Mouse (Mus musculus) midbrain, embryonic 10.5 days (tissue): ENCODE data around the gene Uba52. TPM values are rescaled to one million over a fixed set of nuclear protein-coding genes. Genes with fewer than 3 reads are reported as not detected.
A peak's percentile ranks its signal among the peaks of the same experiment; 100 is the strongest.

Experiments used
- DNase-seq: peaks from one replicate; pipeline ENCODE4 v3.0.0-alpha.2; 2017; ENCODE audit warnings: low spot score
- H3K27ac ChIP-seq: fragments of 300-500 bp; sonication (generic); replicated peaks from 2 replicates; pipeline ENCODE4 v1.5.1; 2016; ENCODE audit warnings: mild to moderate bottlenecking
- H3K27me3 ChIP-seq: fragments of 300-500 bp; sonication (generic); 2 replicates; pipeline ENCODE4 v1.6.1; 2016; ENCODE audit warnings: low read depth, mild to moderate bottlenecking; ENCODE audit not compliant: poor library complexity, severe bottlenecking
- H3K36me3 ChIP-seq: fragments of 300-500 bp; sonication (generic); 2 replicates; pipeline ENCODE4 v1.6.1; 2016; ENCODE audit warnings: mild to moderate bottlenecking, moderate library complexity
- H3K4me1 ChIP-seq: fragments of 300-500 bp; sonication (generic); 2 replicates; pipeline ENCODE4 v1.6.1; 2016
- H3K4me3 ChIP-seq: fragments of 300-500 bp; sonication (generic); 2 replicates; pipeline ENCODE4 v1.5.1; 2016; ENCODE audit warnings: mild to moderate bottlenecking, moderate library complexity
- H3K9me3 ChIP-seq: fragments of 300-500 bp; sonication (generic); replicated peaks from 2 replicates; pipeline ENCODE4 v1.6.1; 2016; ENCODE audit warnings: mild to moderate bottlenecking
- WGBS: fragments of 180-500 bp; shearing (Covaris S2); methylation state at CpG from one replicate; pipeline ENCODE4 v1.1.7; 2016; 5-methylcytosine and 5-hydroxymethylcytosine counted together
- polyA plus RNA-seq: library from polyadenylated mRNA; unstranded; fragments of >200 nt; fragmentation: Nextera tagmentation; extraction: Ambion mirVana; gene quantifications from 2 replicates; pipeline ENCODE4 v1.2.1, GENCODE M21; 2016

Gene Uba52
- polyA plus RNA-seq, 1 experiment from 2014 or later: 881 TPM

DNA sequence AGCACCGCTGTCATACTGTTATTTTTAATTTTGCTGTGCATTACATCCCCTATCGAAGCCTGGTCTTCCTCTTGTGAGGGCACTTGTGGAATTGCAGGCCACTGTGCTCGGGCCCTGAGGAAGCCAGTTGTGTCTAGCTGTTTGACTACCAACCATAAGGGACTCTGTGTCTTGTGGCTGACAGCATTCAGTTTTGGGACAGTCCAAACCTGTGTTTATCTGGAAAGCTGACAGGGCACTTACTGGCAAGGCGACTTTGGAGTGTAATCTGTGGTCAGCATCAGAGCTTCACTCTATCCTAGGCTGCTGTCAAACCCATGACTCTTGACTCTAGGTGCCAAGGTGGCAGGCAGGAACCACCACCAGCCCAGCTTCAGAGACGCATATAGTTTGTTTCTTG is 30.5 kb upstream of the Uba52 start:
- Histone ChIP-seq H3K4me3 (peak overlapping the region; percentile 88), H3K4me1 (peaks cover 46% of the 10 kb centered on the region)
- WGBS: 88% methylated on average over 5 of the region's 5 CpGs

GRCm38 (mm10) chr8:70540507-70541071 is 30.0 kb upstream of the Uba52 start:
- peak overlapping the region; percentile 88 for H3K4me3 ChIP-seq
- peak overlapping the region; percentile 90; the same call in 1 of the 2 replicates for H3K27ac ChIP-seq
- no peak for DNase-seq
- 66% methylated on average over 7 of the region's 7 CpGs for WGBS
- no peaks in the 10 kb centered on the region for H3K9me3 ChIP-seq
- H3K36me3 ChIP-seq: peaks cover 16% of the 10 kb centered on the region
- no peaks in the 10 kb centered on the region for H3K27me3 ChIP-seq
- peaks cover 46% of the 10 kb centered on the region for H3K4me1 ChIP-seq

More for the DNA sequence above, 30.5 kb upstream of the Uba52 start:
- no peaks in the 10 kb centered on the region for H3K9me3 ChIP-seq
- DNase-seq: no peak
- H3K27me3 ChIP-seq: no peaks in the 10 kb centered on the region
- peaks cover 11% of the 10 kb centered on the region for H3K36me3 ChIP-seq
- no peak overlapping the region for H3K27ac ChIP-seq

DNA sequence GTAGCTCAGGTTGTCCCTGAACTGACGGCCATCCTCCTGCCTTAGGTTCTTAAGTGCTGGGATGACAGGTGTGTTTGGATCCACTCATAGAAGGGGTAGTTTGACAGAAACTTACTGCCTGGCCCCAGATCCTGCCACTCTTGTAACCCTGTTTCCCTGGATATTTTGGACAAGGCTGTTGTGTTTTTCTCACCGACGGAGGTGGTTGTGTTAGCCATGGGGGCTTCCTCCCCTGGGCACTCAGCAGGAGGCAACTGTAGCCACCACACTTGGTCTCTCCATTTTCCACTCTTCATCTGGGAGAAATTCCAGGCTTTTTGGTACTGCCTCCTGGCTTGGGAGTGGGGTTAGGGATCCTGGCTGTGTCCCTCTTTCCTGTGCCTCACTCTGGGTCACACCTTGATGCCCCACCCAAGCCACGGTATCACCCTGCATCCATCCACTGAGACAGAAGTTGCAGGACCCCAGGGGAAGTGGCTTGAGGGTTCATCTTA is 29.5 kb upstream of the Uba52 start:
- Histone ChIP-seq H3K4me1 (peaks cover 46% of the 10 kb centered on the region), H3K27ac (peak overlapping the region; percentile 90), H3K4me3 (peak overlapping the region; percentile 88), H3K36me3 (peaks cover 22% of the 10 kb centered on the region), H3K9me3 (no peaks in the 10 kb centered on the region), H3K27me3 (no peaks in the 10 kb centered on the region)
- 15% methylated on average over 4 of the region's 4 CpGs for WGBS
- no peak for DNase-seq

DNA sequence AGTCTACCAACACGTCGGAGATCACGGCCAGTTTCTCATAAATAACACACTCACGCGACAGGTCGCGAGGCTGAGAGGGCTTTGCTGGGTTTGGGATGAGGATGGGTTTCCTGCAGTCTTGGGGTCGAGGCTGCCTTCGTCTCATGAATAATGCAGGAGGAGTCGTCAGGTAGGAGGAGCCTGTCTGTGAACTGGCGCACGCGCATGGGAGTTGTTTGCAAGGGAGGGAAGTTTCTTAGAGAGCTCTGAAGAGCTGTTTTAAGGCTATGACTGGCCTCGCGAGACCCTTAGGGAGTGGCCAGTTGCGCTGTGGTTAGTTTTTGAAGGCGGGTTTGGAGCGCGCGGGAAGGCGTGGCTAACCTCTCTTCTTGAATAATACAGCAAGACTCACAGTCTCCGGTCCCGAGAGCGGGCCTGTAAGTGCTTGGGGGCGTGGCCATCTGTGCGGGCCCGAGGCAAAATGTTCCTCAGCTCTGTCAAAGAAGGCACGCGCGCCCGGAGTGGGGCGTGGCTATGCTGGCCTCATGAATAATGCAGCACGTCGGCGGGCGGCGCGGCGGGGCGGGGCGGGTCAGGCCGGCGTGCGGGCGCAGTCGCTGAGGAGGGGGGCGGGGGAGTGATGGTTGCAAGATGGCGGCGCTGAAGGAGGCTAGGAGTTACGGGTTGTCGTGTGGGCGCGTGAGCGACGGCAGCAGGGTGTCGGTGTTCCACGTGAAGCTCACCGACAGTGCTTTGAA is 28.6 kb upstream of the Uba52 start, which contains the start of gene Ell:
Ell (plus strand) TSS at position 381 of the 737 bp plus-strand sequence.
- Histone ChIP-seq H3K4me1 (peaks cover 44% of the 10 kb centered on the region), H3K27me3 (no peaks in the 10 kb centered on the region), H3K4me3 (peak within 1 kb of the TSS; percentile 88), H3K27ac (peak within 1 kb of the TSS; percentile 90), H3K36me3 (peaks cover 30% of the 10 kb centered on the region), H3K9me3 (no peaks in the 10 kb centered on the region)
- peak; percentile 99 for DNase-seq
- WGBS: under 1% methylated on average over 58 of the region's 58 CpGs

GRCm38 (mm10) chr8:70538633-70539076 is 28.1 kb upstream of the Uba52 start:
- Histone ChIP-seq H3K36me3 (peaks cover 36% of the 10 kb centered on the region), H3K4me1 (peaks cover 38% of the 10 kb centered on the region), H3K27ac (peak overlapping the region; percentile 90), H3K27me3 (no peaks in the 10 kb centered on the region), H3K4me3 (peak overlapping the region; percentile 88), H3K9me3 (no peaks in the 10 kb centered on the region)
- DNase-seq: peak; percentile 100
- WGBS: under 1% methylated on average over 32 of the region's 32 CpGs

- peaks cover 41% of the 10 kb centered on the region for H3K36me3 ChIP-seq
- DNase-seq: peak; percentile 58
- WGBS: 18% methylated on average over 24 of the region's 24 CpGs
Measured at GRCm38 (mm10) chr8:70538024-70538579, 27.5 kb upstream of the Uba52 start.

DNA sequence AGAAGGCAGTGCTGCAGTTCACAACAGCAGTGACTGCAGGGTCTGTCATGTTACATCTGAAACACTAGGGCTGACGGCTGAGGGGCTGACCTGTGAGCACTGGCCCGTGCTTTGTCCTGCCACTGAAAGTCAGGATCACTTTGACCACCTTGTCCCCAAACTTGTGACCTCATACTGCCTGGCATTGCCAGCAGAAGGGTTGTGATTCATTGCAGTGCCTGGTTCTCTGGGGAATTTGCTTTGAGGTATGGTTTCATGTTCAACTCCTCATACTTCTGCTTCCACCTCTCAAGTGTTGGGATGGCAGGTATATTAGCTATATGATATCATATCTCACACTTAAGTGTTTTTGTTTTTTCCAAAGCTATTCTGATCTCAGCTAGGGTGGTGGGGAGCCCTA is 25.1 kb upstream of the Uba52 start:
- Histone ChIP-seq H3K27ac (no peak overlapping the region), H3K9me3 (no peaks in the 10 kb centered on the region), H3K27me3 (no peaks in the 10 kb centered on the region), H3K36me3 (peaks cover 65% of the 10 kb centered on the region), H3K4me3 (no peak overlapping the region), H3K4me1 (peaks cover 23% of the 10 kb centered on the region)
- no peak for DNase-seq
- 93% methylated on average over 2 of the region's 2 CpGs for WGBS

More at GRCm38 (mm10) chr8:70538024-70538579, 27.5 kb upstream of the Uba52 start:
- no peaks in the 10 kb centered on the region for H3K9me3 ChIP-seq
- H3K27me3 ChIP-seq: no peaks in the 10 kb centered on the region
- peak overlapping the region; percentile 88 for H3K4me3 ChIP-seq
- H3K27ac ChIP-seq: peak overlapping the region; percentile 90
- peaks cover 33% of the 10 kb centered on the region for H3K4me1 ChIP-seq

GRCm38 (mm10) chr8:70535221-70535620 is 24.6 kb upstream of the Uba52 start:
- peaks cover 70% of the 10 kb centered on the region for H3K36me3 ChIP-seq
- DNase-seq: no peak
- H3K9me3 ChIP-seq: no peaks in the 10 kb centered on the region
- WGBS: 90% methylated on average over 3 of the region's 3 CpGs
- H3K4me3 ChIP-seq: no peak overlapping the region
- H3K27me3 ChIP-seq: no peaks in the 10 kb centered on the region
- H3K27ac ChIP-seq: no peak overlapping the region
- peaks cover 18% of the 10 kb centered on the region for H3K4me1 ChIP-seq

DNA sequence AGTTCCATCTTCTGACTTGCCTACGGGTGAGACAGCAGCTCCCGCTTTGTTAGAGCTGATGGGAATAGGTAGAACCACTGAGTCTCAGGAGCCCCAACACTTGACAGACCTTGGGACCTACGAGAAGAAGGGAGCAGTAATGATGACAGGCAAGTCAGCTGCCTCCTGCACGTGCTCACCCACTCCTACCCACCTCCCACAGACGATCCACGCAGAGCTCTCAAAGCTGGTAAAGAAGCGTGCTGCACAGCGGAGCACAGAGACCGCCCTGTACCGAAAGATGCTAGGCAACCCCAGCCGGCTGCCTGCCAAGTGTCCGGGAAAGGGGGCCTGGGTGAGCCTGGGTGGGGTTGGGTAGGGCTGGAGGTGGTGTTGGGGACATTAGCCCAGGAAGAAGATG is 23.7 kb upstream of the Uba52 start:
- no peak overlapping the region for H3K27ac ChIP-seq
- H3K4me3 ChIP-seq: no peak overlapping the region
- H3K4me1 ChIP-seq: peaks cover 18% of the 10 kb centered on the region
- peaks cover 79% of the 10 kb centered on the region for H3K36me3 ChIP-seq
- no peak for DNase-seq
- no peaks in the 10 kb centered on the region for H3K9me3 ChIP-seq
- WGBS: 96% methylated on average over 12 of the region's 12 CpGs
- no peaks in the 10 kb centered on the region for H3K27me3 ChIP-seq

DNA sequence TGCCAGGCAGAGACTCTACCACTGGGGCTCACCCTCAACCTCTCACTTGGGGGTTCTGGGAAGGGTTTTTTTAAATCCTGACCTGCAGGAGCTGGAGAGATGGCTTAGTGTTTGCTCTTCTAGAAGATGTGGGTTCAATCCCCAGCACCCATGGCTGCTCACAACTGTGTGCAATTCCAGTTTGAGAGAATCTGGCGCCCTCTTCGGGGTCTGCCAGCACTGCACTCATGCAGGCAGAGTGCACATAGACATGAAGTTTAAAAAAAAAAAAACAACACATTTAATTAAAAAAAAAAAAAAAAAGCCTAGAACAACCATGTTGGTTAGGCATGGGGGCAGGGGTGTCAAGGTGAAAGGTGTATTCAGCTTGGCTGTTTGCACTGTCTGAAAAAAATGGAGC is 19.7 kb upstream of the Uba52 start:
- Histone ChIP-seq H3K4me3 (0 out of 2 replicates have a peak overlapping the region, but pooled peaks have one; percentile 6), H3K27me3 (no peaks in the 10 kb centered on the region), H3K4me1 (peaks cover 34% of the 10 kb centered on the region), H3K36me3 (peaks cover 61% of the 10 kb centered on the region), H3K9me3 (no peaks in the 10 kb centered on the region), H3K27ac (no peak overlapping the region)
- no peak for DNase-seq
- 93% methylated on average over 2 of the region's 2 CpGs for WGBS

GRCm38 (mm10) chr8:70529741-70530161 is 19.1 kb upstream of the Uba52 start:
- 93% methylated on average over 3 of the region's 3 CpGs for WGBS
- H3K4me1 ChIP-seq: peaks cover 34% of the 10 kb centered on the region
- H3K27ac ChIP-seq: no peak overlapping the region
- no peaks in the 10 kb centered on the region for H3K27me3 ChIP-seq
- H3K9me3 ChIP-seq: no peaks in the 10 kb centered on the region
- DNase-seq: no peak
- H3K4me3 ChIP-seq: no peak overlapping the region
- H3K36me3 ChIP-seq: peaks cover 56% of the 10 kb centered on the region

GRCm38 (mm10) chr8:70529299-70529698 is 18.7 kb upstream of the Uba52 start:
- Histone ChIP-seq H3K27ac (no peak overlapping the region), H3K27me3 (no peaks in the 10 kb centered on the region), H3K4me1 (peaks cover 34% of the 10 kb centered on the region), H3K4me3 (peak overlapping the region; percentile 32; the same call in 1 of the 2 replicates), H3K9me3 (no peaks in the 10 kb centered on the region), H3K36me3 (peaks cover 51% of the 10 kb centered on the region)
- WGBS: 85% methylated on average over 5 of the region's 5 CpGs
- no peak for DNase-seq
